Mouse (Mus musculus) liver, embryonic 14.5 days (tissue): ENCODE results near the gene Dlgap1.

ENCODE experiments used
- CTCF ChIP-seq: IDR thresholded peaks from 2 replicates; pipeline ENCODE4 v1.5.1; 2016; ENCODE audit warnings: antibody characterized with exemption, low read depth, control low read depth
- EP300 ChIP-seq: IDR thresholded peaks from 2 replicates; pipeline ENCODE4 v1.6.1; 2016; ENCODE audit warnings: antibody characterized with exemption, low read depth

GRCm38 (mm10) chr17:70486831-70487230 lies 518.0 kb downstream of the Dlgap1 start:
- TF ChIP-seq CTCF (no peak), EP300 (no peak)
